Mouse (Mus musculus) left cerebral cortex, postnatal 4 days (tissue): ENCODE data around the gene Fkbp6. TPM values are rescaled to one million over a fixed set of nuclear protein-coding genes. Genes with fewer than 3 reads are reported as not detected.
"Not testable (repeated sequence)": the region's sequence is repeated elsewhere in the genome, so short reads cannot be mapped to it uniquely, and the experiment has no call there.

Experiments used
- DNase-seq: peaks from one replicate; pipeline ENCODE4 v3.0.0-alpha.2; 2022
- intact Hi-C: fragments of 180-260 bp; cut with DNase I; formaldehyde crosslinking; loops from one replicate; pipeline ENCODE4 v1.15.1; 2025
- total RNA-seq, 2 experiments: library from RNA; stranded (reverse); gene quantifications; 2 replicates each; pipeline ENCODE4 v1.2.3; 2021

The Fkbp6 gene
- total RNA-seq = under 1 TPM; 0.42 to 0.64 TPM

- intact Hi-C loops = no loop called here
Measured at GRCm38 (mm10) chr5:135349862-135350261, at the start of gene Fkbp6. Gene Fkbp6 (minus strand): TSS chr5:135350044.

GRCm38 (mm10) chr5:135399382-135399781 is 49.5 kb upstream of the Fkbp6 start:
- intact Hi-C loops = loop anchor here (5.0 kb wide), 1 partner anchor 218 kb away; no protein-coding TSS in a partner anchor
- no peak for DNase-seq

More at GRCm38 (mm10) chr5:135349862-135350261, at the start of gene Fkbp6:
- no peak for DNase-seq

DNA sequence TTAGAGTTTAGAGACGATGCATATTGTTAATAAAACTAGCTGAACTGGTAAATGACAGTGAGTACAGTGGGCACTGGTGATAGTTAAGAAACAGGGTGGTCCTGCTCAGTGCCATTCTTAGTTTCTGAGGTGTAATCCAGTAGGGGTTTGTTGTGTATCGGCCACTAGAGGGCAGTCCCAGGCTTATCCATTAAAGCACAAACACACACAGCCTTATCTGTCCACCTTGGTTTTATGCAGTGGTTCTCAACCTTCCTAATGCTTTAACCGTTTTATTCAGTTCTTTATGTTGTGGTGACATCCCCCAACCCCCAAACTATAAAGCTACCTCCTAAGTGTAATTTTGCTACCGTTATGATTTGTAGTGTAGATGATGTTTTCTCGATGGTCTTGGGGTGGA is 46.0 kb upstream of the Fkbp6 start:
- peak; percentile 52 for DNase-seq
- intact Hi-C loops = loop anchor here (5.0 kb wide), 1 partner anchor 221 kb away; no protein-coding TSS in a partner anchor

DNA sequence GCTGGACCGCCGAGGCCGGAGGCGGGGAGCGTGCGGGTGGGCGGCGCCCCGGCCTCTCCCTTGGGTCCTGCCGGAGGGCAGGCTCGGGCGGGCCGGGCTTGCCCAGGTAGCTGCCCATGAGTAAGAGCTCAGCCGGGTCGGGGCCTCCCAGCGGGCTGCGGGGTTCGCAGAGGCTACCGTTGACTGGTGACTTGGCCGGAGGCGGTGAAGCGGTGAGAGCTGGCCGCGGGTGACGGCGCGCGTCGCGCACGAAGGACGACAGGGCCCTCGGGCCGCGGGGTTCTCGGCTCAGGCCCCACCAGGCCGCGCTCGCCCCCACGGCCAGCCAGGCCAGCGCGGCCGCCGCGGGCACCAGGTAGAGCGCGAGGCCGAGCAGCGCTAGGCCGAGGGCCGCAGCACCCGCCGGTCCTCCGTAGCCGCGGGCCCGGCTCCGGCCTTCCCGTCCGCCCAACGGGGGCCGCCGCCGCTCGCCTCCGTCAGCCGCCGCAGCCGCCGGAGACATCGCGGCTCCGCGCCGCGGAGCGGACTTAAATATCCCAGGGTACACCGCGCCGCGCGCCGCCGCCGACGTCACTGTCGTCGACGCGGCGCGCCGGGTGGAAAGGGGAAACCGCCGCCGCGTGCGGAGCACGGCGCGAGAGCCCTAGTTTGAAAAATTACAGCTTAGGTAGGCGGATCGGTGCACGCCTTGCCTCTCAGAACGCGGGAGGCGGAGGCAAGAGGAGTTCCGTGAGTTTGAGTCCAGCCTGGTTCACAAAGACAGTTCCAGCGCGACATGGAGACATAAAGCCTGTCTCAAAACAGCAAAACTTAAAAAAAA is 44.4 kb upstream of the Fkbp6 start, which contains the start of gene Pom121:
Gene Pom121 (minus strand): TSS at position 543 of the 820 bp plus-strand sequence.
- intact Hi-C loops = no loop called here
- DNase-seq = peak; percentile 86

GRCm38 (mm10) chr5:135383771-135384170 is 33.9 kb upstream of the Fkbp6 start:
- intact Hi-C loops = no loop called here
- no peak for DNase-seq

DNA sequence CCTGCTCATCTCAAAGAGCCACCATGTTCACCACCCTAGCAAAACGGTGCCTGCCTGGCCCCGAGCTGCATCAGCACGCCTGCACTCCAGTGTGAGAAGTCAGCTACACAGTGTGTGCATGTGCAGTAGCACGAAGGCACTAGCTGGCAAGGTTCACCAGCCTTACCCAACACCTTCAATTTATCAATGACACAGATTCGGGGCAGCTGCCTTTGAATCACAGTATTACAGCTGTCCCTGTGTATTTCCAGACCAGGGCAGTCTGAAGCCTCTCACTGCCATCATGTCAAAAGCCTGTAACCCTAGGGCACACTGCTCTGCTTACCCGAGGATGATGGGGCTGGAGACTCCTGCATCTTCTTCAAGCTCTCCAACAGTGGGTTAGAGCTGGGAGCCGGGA is 32.9 kb upstream of the Fkbp6 start:
- intact Hi-C loops = no loop called here
- no peak for DNase-seq

GRCm38 (mm10) chr5:135381356-135381925 is 31.6 kb upstream of the Fkbp6 start:
- intact Hi-C loops = no loop called here
- no peak for DNase-seq

DNA sequence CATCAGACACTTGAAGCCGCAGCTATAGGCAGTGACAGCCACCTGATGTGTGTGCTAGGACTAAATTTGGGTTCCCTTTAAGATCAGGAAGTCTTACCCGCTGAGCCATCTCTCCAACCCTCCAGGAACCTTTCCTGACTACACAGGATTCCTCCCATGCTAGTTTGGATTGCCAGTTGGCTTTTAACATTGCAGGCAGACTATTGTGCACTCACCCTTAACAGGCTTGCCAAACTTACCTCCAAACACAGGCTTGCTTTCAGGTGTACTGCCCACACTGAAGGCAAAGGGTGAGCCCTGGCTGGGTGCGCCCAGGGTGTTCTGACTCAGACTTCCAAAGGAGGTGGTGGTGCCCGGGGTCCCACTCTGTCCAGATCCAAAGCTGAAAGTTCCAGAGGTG is 30.8 kb upstream of the Fkbp6 start:
- intact Hi-C loops = no loop called here
- no peak for DNase-seq

DNA sequence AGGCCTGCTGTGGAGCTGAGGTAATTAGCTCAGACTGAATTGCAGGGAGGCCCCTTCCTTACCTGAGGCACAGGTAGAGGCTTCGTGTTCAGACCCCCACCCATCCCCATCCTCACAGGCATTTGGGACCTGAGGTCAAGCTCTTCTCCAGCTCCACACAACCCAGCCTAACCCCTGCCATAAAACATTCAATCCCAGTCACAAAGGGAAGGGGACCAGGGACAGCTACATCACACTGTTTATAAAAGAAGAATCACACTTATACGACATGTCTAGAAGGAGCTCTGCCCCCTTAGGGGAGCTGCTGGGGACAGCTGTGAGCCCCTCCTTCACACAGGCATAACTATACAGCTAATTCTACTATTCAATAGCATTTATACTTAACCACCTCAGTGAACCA is 26.5 kb upstream of the Fkbp6 start:
- DNase-seq = no peak
- intact Hi-C loops = loop anchor here (10.0 kb wide), 1 partner anchor 152 kb away; no protein-coding TSS in a partner anchor

GRCm38 (mm10) chr5:135375167-135375566 is 25.3 kb upstream of the Fkbp6 start:
- peak; percentile 61 for DNase-seq
- intact Hi-C loops = loop anchor here (10.0 kb wide), 1 partner anchor 150 kb away; no protein-coding TSS in a partner anchor

- no peak for DNase-seq
- intact Hi-C loops = loop anchor here (10.0 kb wide), 1 partner anchor 149 kb away; no protein-coding TSS in a partner anchor
Measured at GRCm38 (mm10) chr5:135373601-135374000, 23.8 kb upstream of the Fkbp6 start.

DNA sequence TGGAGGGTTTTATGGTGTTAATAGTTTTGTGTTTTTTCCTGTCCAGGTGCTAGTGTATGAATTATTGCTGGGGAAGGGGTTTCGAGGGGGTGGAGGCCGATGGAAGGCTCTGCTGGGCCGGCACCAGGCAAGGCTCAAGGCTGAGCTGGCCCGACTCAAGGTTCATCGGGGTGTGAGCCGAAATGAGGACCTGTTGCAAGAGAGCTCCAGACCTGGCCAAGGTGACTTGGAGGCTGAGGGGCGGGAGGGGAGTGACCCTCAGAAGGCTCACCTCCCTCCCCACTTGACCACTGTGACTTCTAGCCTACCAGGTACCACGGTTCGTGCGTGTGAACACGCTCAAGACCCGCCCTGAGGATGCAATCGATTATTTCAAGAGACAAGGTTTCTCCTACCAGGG is 21.4 kb upstream of the Fkbp6 start:
- intact Hi-C loops = loop anchor here (10.0 kb wide), 1 partner anchor 146 kb away; no protein-coding TSS in a partner anchor
- DNase-seq = no peak

GRCm38 (mm10) chr5:135369787-135370654 is 20.2 kb upstream of the Fkbp6 start, which contains the start of gene Nsun5:
Gene Nsun5 (plus strand): TSS chr5:135369953.
- DNase-seq = peak; percentile 97
- intact Hi-C loops = loop anchor here (10.0 kb wide), 1 partner anchor 145 kb away; no protein-coding TSS in a partner anchor

- intact Hi-C loops = not testable (repeated sequence)
Measured at GRCm38 (mm10) chr5:135369196-135369595, 19.4 kb upstream of the Fkbp6 start.

DNA sequence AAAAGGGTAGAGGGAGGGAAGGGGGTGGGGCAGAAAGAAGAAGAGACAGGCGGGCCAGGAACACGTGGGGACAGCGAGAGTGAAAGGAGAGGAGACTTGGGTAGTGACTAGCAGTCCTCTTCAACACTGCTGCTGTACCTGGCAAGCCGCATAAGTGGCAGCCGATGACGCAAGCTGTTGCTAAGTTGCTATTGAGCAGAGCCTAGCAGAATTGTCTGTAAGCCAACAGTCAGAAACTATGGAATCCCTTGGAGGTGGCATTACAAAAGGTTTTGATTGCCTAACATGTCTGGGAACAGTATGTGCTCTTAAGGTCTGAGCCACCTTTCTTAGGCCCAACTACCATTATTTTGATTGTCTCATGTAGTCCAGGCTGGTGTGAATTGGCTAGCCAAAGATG is 18.5 kb upstream of the Fkbp6 start:
- intact Hi-C loops = no loop called here
- no peak for DNase-seq

More at GRCm38 (mm10) chr5:135369196-135369595, 19.4 kb upstream of the Fkbp6 start:
- not testable (repeated sequence) for DNase-seq

- no peak for DNase-seq
- intact Hi-C loops = no loop called here
Measured at GRCm38 (mm10) chr5:135367841-135368240, 18.0 kb upstream of the Fkbp6 start.

DNA sequence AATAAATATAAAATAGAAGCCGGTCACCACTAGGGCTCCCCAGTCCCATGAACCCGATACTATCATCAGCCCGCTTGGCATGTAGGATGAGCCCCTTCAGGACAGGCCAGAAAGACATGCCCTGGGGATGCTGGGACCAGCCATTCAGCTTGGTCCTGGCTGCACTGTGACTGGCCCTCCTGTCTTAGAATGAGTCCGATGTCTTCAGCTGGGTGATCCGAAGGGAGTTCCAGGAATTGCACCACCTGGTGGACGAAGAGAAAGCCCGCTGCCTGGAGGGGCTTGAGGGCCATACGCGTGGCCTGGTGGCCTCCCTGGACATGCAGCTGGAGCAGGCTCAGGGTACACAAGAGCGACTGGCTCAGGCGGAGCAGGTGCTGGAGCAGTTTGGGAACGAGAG is 13.7 kb upstream of the Fkbp6 start:
- intact Hi-C loops = no loop called here
- DNase-seq = peak; percentile 39

DNA sequence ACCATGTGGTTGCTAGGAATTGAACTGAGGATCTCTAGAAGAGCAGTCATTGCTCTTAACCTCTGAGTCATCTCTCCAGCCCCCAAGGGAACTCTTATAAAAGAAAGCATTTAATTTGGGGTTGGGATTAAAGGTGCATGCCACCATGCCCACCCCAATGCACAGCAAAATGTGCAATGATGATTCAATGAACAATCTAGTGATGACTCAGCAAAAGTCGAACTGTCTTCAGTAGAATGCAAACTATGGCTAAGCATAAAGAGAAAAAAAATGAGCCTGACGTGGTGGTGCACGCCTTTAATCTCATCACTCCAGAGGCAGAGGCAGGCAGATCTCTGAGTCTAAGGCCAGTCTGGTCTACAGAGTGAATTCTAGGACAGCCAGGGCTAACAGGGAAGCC is 12.7 kb upstream of the Fkbp6 start:
- intact Hi-C loops = no loop called here

GRCm38 (mm10) chr5:135359772-135360171 is 9.9 kb upstream of the Fkbp6 start:
- intact Hi-C loops = no loop called here
- DNase-seq = no peak

More for the DNA sequence above, 12.7 kb upstream of the Fkbp6 start:
- DNase-seq = no peak

DNA sequence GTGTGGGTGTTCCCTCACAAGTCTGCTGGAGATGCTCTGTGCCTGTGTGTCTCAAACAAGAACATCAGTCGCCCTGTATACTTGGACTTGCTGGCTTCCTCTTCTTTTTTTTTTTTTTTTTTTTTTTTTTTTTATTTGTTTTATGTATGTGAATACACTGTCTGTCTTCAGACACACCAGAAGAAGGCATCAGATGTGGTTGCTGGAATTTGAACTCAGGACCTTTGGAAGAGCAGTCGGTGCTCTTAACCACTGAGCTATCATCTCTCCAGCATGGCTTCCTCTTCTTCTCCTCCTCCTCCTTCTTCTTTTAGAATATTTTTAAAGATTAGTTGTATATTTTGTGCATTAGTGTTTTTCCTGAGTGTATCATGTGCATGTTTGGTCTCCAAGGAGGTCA is 7.7 kb upstream of the Fkbp6 start:
- no peak for DNase-seq
- intact Hi-C loops = no loop called here

DNA sequence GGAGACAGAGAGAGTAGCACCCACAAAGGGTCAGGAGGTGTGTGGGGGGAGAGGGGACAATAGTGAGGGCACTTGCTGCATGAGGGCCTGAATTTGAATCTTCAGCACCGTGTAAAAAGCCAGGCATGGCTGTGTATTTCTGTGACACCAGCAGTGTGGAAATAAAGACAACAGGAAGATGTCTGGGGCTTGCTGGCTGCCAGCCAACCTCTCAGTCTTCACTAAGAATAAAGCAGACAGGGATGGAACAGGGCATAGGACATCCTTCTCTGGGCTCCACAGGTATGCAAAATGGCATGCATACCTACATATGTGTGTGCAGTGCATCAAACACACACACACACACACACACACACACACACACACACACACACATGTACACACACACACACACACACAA is 6.2 kb upstream of the Fkbp6 start:
- no peak for DNase-seq
- intact Hi-C loops = no loop called here
